Mouse (Mus musculus) lung, adult 2 months (tissue): ENCODE data around the gene Mgea5.

ENCODE experiments used
- CTCF ChIP-seq: fragments of 200-500 bp; IDR thresholded peaks from 2 replicates; pipeline ENCODE4 v1.5.1; 2011; ENCODE audit warnings: mild to moderate bottlenecking, low read length, control low read depth; ENCODE audit not compliant: insufficient read depth
- POLR2A ChIP-seq: fragments of 200-500 bp; IDR thresholded peaks from 2 replicates; pipeline ENCODE4 v1.6.1; 2011; ENCODE audit warnings: low read depth, mild to moderate bottlenecking, control low read depth, low read length, borderline replicate concordance; ENCODE audit errors: extremely low read depth

- no peak for TF ChIP-seq CTCF
- TF ChIP-seq POLR2A = no peak
These were observed 65.4 kb downstream of the Mgea5 start for GRCm38 (mm10) chr19:45718286-45718685.
